Mouse (Mus musculus): ENCODE data around the gene Cacna1s. TPM values are rescaled to one million over a fixed set of nuclear protein-coding genes. Genes with fewer than 3 reads are reported as not detected.

Gene Cacna1s
- total RNA-seq, 2 experiments from 2014 or later, result 1.3 to 1.8 TPM

- no peak for DNase-seq (ENCODE audit: extremely low spot score in 1 of 2, low spot score in 2 of 2)
- H3K4me3 ChIP-seq, result no peak overlapping the region
- TF ChIP-seq CTCF (IDR thresholded peaks at IDR 0.05), result no peak
- intact Hi-C loops (cut with DNase I), result no loop called here
- no peak overlapping the region; the same call in 1 of the 2 replicates for H3K27ac ChIP-seq
Observed at GRCm38 (mm10) chr1:136058594-136058993, 6.0 kb downstream of the Cacna1s start.

- DNase-seq (ENCODE audit: extremely low spot score in 1 of 2, low spot score in 2 of 2), result peak; percentile 79 to 80
- intact Hi-C loops (cut with DNase I), result loop anchor here (2.0 to 5.0 kb wide), 2 partner anchors 56 to 72 kb away; no protein-coding TSS in a partner anchor
- no peak overlapping the region for H3K4me3 ChIP-seq
- H3K27ac ChIP-seq, result peak overlapping the region; percentile 69
- peak; percentile 66 for TF ChIP-seq CTCF (IDR thresholded peaks at IDR 0.05)
Observed at GRCm38 (mm10) chr1:136061041-136061789, 8.7 kb downstream of the Cacna1s start.

DNA sequence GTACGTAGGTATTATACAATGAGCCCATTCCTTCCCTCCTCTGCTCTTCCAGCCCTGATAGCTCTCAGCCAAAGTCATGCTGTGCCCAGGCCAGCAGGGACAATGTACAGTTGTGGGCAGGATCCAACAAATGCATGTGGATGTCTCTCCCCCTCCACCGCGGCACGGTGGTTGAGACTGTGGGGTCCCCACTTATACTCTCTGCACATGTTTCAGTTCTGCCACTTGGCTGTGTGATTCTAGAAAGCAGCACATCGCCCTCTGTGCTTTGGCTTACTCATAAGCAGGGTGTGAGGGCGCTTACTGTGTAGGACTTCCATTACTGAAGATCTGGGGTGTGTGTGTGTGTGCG is 9.2 kb downstream of the Cacna1s start:
- Histone ChIP-seq H3K27ac (peak overlapping the region; percentile 69), H3K4me3 (no peak overlapping the region)
- no peak for DNase-seq (ENCODE audit: extremely low spot score in 1 of 2, low spot score in 2 of 2)
- no peak for TF ChIP-seq CTCF (IDR thresholded peaks at IDR 0.05)
- intact Hi-C loops (cut with DNase I), result loop anchor here (2.0 to 5.0 kb wide), 2 partner anchors 56 to 71 kb away; no protein-coding TSS in a partner anchor

DNA sequence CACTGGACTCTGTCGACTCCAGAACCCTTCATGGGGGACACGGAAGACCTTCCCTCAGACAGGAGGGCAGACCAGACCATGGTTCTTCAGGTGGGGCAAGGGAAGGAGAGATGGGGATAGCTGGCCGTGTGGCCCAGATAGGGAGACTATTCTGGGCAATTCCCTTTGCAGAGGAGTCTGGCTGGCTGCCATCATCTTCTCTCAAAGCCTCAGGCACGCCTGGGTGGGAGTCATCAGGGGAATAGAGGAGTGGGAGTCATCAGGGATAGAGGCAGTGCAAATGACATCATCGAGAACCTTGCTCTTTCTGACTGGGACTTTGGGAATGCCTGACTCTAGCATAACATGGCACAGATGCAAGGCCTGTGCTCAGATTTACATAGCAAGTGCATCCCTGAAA is 11.4 kb downstream of the Cacna1s start:
- H3K27ac ChIP-seq, result no peak overlapping the region
- no peak overlapping the region for H3K4me3 ChIP-seq
- no peak for TF ChIP-seq CTCF (IDR thresholded peaks at IDR 0.05)
- peak; percentile 35 to 36 for DNase-seq (ENCODE audit: extremely low spot score in 1 of 2, low spot score in 2 of 2)
- intact Hi-C loops (cut with DNase I), result loop anchor here (5.0 kb wide), 1 partner anchor 53 kb away; no protein-coding TSS in a partner anchor

GRCm38 (mm10) chr1:136066621-136067020 is 14.1 kb downstream of the Cacna1s start:
- Histone ChIP-seq H3K4me3 (no peak overlapping the region), H3K27ac (no peak overlapping the region)
- DNase-seq (ENCODE audit: extremely low spot score in 1 of 2, low spot score in 2 of 2), result no peak
- intact Hi-C loops (cut with DNase I), result no loop called here
- TF ChIP-seq CTCF (IDR thresholded peaks at IDR 0.05), result no peak

DNA sequence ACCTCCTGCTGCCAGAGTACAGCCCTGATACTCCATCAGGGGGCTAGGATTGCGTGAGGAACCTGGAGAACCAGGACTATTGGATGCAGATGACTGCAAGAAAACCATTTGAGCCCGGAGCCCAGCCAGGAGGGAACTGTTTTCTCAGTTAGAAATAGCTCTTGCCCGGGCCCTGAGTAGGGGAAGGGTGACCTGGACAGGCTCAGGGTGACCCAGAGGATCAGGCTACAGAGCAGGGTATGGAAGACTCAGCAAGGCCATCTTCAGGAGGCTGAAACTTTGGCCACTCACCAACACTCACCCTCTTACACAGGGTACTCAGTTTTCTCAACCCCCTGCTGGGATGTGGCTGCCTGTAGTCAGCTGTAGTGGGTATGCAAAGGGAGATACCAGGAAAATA is 15.0 kb downstream of the Cacna1s start:
- no peak for DNase-seq (ENCODE audit: extremely low spot score in 1 of 2, low spot score in 2 of 2)
- TF ChIP-seq CTCF (IDR thresholded peaks at IDR 0.05), result no peak
- Histone ChIP-seq H3K27ac (no peak overlapping the region), H3K4me3 (no peak overlapping the region)
- intact Hi-C loops (cut with DNase I), result no loop called here

DNA sequence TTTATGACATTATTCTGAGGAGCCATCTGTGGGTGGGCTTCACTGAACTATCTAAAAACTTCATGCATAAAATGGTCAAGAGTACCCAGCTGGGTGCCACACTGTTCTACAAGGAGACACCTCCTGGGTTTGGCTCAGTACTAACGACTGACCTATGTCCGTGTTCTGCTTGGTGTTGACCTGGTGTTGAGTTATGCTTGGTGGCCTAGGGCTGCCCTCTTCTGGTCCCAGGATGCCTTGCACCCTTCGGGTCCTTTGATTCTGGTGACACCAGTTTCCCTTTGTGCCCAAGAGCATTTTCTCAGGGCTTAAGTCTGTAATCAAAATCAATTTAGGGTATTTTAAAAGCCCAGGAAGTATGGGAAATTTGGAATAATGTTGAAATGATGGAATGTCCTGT is 23.5 kb downstream of the Cacna1s start:
- DNase-seq (ENCODE audit: extremely low spot score in 1 of 2, low spot score in 2 of 2), result peak in 1 of 2 experiments; percentile 40

DNA sequence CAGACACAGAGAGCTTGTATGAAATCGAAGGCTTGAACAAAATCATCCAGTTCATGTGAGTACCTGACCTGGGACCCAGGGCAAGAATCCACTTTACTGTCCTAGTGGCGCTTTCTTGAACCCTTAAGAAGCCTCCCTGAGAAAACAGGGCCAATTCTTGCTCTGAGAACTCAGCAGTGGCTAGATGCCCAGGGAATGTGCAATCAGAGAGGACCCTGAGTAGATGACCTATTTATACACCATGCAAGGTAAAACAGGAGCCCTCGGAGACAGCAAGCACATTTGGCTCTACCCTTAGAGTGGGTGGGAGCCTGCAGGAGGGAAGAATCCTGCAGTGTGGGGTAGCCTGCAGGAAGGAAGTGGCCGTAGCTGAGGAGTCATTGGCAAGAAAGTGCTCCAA is 25.1 kb downstream of the Cacna1s start:
- DNase-seq (ENCODE audit: extremely low spot score in 1 of 2, low spot score in 2 of 2), result no peak
- H3K4me3 ChIP-seq, result no peak overlapping the region
- TF ChIP-seq CTCF (IDR thresholded peaks at IDR 0.05), result no peak
- no peak overlapping the region for H3K27ac ChIP-seq
- intact Hi-C loops (cut with DNase I), result no loop called here

More for the DNA sequence above, 23.5 kb downstream of the Cacna1s start:
- TF ChIP-seq CTCF (IDR thresholded peaks at IDR 0.05), result peak; percentile 72
- Histone ChIP-seq H3K4me3 (no peak overlapping the region), H3K27ac (no peak overlapping the region)
- intact Hi-C loops (cut with DNase I), result loop anchor here (1.0 kb wide), 1 partner anchor 25 kb away; no protein-coding TSS in a partner anchor

GRCm38 (mm10) chr1:136081161-136081560 is 28.6 kb downstream of the Cacna1s start:
- no peak for DNase-seq (ENCODE audit: extremely low spot score in 1 of 2, low spot score in 2 of 2)
- intact Hi-C loops (cut with DNase I), result no loop called here
- H3K4me3 ChIP-seq, result no peak overlapping the region

GRCm38 (mm10) chr1:136085988-136086685 is 33.6 kb downstream of the Cacna1s start:
- no peak for DNase-seq (ENCODE audit: extremely low spot score in 1 of 2, low spot score in 2 of 2)
- H3K4me3 ChIP-seq, result no peak overlapping the region
- intact Hi-C loops (cut with DNase I), result no loop called here
- TF ChIP-seq CTCF (IDR thresholded peaks at IDR 0.05), result no peak
- no peak overlapping the region for H3K27ac ChIP-seq

More at GRCm38 (mm10) chr1:136081161-136081560, 28.6 kb downstream of the Cacna1s start:
- no peak overlapping the region for H3K27ac ChIP-seq
- no peak for TF ChIP-seq CTCF (IDR thresholded peaks at IDR 0.05)

- Histone ChIP-seq H3K4me3 (no peak overlapping the region), H3K27ac (no peak overlapping the region)
- TF ChIP-seq CTCF (IDR thresholded peaks at IDR 0.05), result no peak
- intact Hi-C loops (cut with DNase I), result no loop called here
- peak in 1 of 2 experiments; percentile 26 for DNase-seq (ENCODE audit: extremely low spot score in 1 of 2, low spot score in 2 of 2)
Observed at GRCm38 (mm10) chr1:136089368-136090165, 37.0 kb downstream of the Cacna1s start.

All from left cerebral cortex, adult 2 months (tissue).